Mouse (Mus musculus) hindbrain, embryonic 12.5 days (tissue): ENCODE data around the gene Ndufs6. TPM values are rescaled to one million over a fixed set of nuclear protein-coding genes. Genes with fewer than 3 reads are reported as not detected.

ENCODE experiments used
- ATAC-seq: fragments of 200-750 bp; cut with Nextera tagmentation; 2 replicates; pipeline ENCODE4 v1.8.0; 2017; ENCODE audit warnings: moderate TSS enrichment; ENCODE audit not compliant: low FRiP score
- H3K27ac ChIP-seq: fragments of 300-500 bp; sonication (generic); 2 replicates; pipeline ENCODE4 v1.5.1; 2016; ENCODE audit warnings: mild to moderate bottlenecking
- H3K27me3 ChIP-seq: fragments of 300-500 bp; sonication (generic); 2 replicates; pipeline ENCODE4 v1.6.1; 2016; ENCODE audit warnings: mild to moderate bottlenecking
- H3K36me3 ChIP-seq: fragments of 300-500 bp; sonication (generic); 2 replicates; pipeline ENCODE4 v1.6.1; 2016; ENCODE audit warnings: mild to moderate bottlenecking
- H3K4me1 ChIP-seq: fragments of 300-500 bp; sonication (generic); 2 replicates; pipeline ENCODE4 v1.6.1; 2016
- H3K4me2 ChIP-seq: fragments of 300-500 bp; sonication (generic); replicated peaks from 2 replicates; pipeline ENCODE4 v1.6.1; 2016; ENCODE audit warnings: mild to moderate bottlenecking
- H3K4me3 ChIP-seq: fragments of 300-500 bp; sonication (generic); 2 replicates; pipeline ENCODE4 v1.5.1; 2016; ENCODE audit warnings: mild to moderate bottlenecking
- H3K9ac ChIP-seq: fragments of 300-500 bp; sonication (generic); 2 replicates; pipeline ENCODE4 v1.6.1; 2016; ENCODE audit warnings: mild to moderate bottlenecking, moderate library complexity
- H3K9me3 ChIP-seq: fragments of 300-500 bp; sonication (generic); replicated peaks from 2 replicates; pipeline ENCODE4 v1.6.1; 2016; ENCODE audit warnings: mild to moderate bottlenecking
- WGBS: fragments of 180-500 bp; shearing (Covaris S2); methylation state at CpG from one replicate; pipeline ENCODE4 v1.1.7; 2016; 5-methylcytosine and 5-hydroxymethylcytosine counted together
- polyA plus RNA-seq: library from polyadenylated mRNA; unstranded; fragments of >200 nt; fragmentation: Nextera tagmentation; extraction: Ambion mirVana; gene quantifications from 2 replicates; pipeline ENCODE4 v1.2.1, GENCODE M21; 2016

The Ndufs6 gene
- polyA plus RNA-seq, 1 experiment from 2014 or later: 312 TPM

GRCm38 (mm10) chr13:73270451-73271081 is 57.8 kb downstream of the Ndufs6 start:
- Histone ChIP-seq H3K9ac (no peak overlapping the region), H3K36me3 (no peaks in the 10 kb centered on the region), H3K9me3 (no peaks in the 10 kb centered on the region), H3K27me3 (peaks cover 99% of the 10 kb centered on the region), H3K4me3 (peak overlapping the region; percentile 28; the same call in 1 of the 2 replicates), H3K4me1 (peaks cover 40% of the 10 kb centered on the region), H3K27ac (no peak overlapping the region), H3K4me2 (peak overlapping the region; percentile 56)
- ATAC-seq: no peak
- WGBS: 4% methylated on average over 22 of the region's 22 CpGs

GRCm38 (mm10) chr13:73269891-73270290 is 58.5 kb downstream of the Ndufs6 start:
- 11% methylated on average over 3 of the region's 3 CpGs for WGBS
- Histone ChIP-seq H3K4me2 (no peak overlapping the region), H3K27ac (no peak overlapping the region), H3K9ac (no peak overlapping the region), H3K4me1 (peaks cover 46% of the 10 kb centered on the region), H3K27me3 (peaks cover 99% of the 10 kb centered on the region), H3K9me3 (no peaks in the 10 kb centered on the region), H3K4me3 (no peak overlapping the region), H3K36me3 (no peaks in the 10 kb centered on the region)
- ATAC-seq: no peak

Other genes starting within 250 kb of the Ndufs6 start
- gene Irx4, start 68.1 kb downstream of the Ndufs6 start, polyA plus RNA-seq: 7.6 and 8.7 TPM in 2 replicates
- gene Mrpl36, start within 50 bp of the Ndufs6 start, polyA plus RNA-seq: 91.8 and 101 TPM in 2 replicates
- 67.0 and 68.4 TPM in 2 replicates for gene Lpcat1, start 138.7 kb upstream of the Ndufs6 start, polyA plus RNA-seq
- 0.05 TPM in 1 of 2 replicates, not detected in the other for gene Slc6a3, start 208.2 kb upstream of the Ndufs6 start, polyA plus RNA-seq